Mouse (Mus musculus) stomach, postnatal 0 days (tissue): ENCODE data around the gene BC030867.

Experiments used
- CTCF ChIP-seq: IDR thresholded peaks from 2 replicates; pipeline ENCODE4 v1.5.1; 2016; ENCODE audit warnings: antibody characterized with exemption, low read depth, mild to moderate bottlenecking, moderate library complexity
- EP300 ChIP-seq: optimal IDR thresholded peaks from 2 replicates; pipeline ENCODE3; 2016; ENCODE audit warnings: antibody characterized with exemption

GRCm38 (mm10) chr11:102241874-102242273, 6.8 kb upstream of the BC030867 start:
- peak; percentile 46 for TF ChIP-seq CTCF
- no peak for TF ChIP-seq EP300
